Mouse (Mus musculus): ENCODE measurements around the gene Fam222a. TPM values are rescaled to one million over a fixed set of nuclear protein-coding genes. Genes with fewer than 3 reads are reported as not detected.
A peak's percentile ranks its signal among the peaks of the same experiment; 100 is the strongest.

The Fam222a gene
- total RNA-seq (2021), result under 1 TPM; 0.29 to 0.54 TPM
- long read RNA-seq, experiment 1, partial matches to known transcripts, result 1 of 1 reads
- long read RNA-seq, experiment 1, other reads (novel, unspliced or antisense), result 0 of 1 reads
- long read RNA-seq, experiment 2, result 0 reads

DNA sequence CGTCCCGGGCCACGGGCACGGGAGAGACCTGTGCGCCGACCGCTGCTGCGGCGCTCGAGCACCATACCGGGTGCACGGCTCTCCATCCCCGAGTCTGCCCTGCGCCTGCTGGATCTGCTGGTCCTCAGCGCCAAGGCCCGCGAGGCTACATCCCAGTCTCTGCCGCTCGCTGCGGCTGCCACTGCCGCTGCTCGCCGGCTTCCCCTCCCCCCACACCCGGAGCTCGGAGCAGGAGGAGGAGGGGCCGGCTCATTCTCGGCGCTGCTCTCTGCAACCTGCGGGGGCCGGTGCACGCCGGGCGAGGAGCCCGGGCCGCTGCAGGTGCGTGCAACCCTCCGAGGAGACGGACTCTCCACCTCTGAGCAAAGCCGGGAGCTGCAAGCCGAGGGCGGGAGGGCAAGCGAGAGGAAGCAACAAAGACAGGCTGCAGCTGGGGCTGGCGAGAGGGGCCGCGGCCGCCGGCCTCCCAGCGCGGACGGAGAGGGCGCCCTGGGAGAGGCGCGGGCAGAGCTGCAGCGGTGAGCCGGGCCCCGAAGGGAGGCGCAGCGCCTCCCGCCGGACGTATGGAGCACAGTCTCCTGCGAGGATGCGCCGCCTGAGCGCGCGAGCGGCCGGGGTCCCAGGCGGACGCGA is at the start of gene Fam222a:
Gene Fam222a (plus strand): TSS at position 452 of the 633 bp plus-strand sequence.
- DNase-seq, result peak; percentile 60

DNA sequence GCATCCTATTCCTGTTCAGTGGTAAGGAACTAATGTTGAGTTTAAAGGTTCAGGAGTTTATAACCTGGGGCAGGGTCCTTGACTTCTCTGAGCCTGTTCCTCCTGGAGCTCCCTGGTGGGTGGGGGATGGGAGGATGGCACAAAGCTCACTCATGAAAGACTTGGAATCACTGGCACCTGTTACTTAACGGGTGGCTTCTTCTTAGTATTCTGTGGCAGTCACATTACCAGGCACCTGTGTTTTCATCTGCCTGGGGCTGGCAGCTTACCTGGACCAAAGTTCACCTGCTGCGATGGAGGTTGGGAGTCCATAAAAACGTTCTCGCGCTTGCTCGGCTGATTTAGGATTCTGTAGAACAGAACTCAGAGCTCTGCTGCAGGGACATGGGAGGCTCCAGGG is 39.5 kb upstream of the Fam222a start:
- DNase-seq, result no peak

DNA sequence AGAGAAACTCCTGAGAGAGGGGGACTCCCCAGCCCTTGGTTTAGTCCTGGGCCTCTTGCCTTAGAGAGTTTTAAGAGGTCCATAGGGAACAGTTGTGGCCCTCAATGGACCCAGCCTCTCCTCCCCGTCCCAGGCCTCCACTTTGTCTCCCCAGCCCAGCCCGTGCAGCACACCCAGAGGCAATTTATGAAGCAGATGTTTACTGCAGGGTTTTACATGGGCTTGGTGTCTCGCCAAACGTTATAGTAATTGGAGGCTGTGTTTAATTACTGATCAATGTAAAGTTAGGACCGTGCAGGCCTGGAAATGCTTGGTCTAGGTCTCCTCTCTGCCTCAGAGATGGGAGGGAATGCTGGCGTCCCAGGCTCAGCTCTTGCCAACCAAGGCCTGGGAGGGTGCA is 37.5 kb upstream of the Fam222a start:
- no peak for DNase-seq

DNA sequence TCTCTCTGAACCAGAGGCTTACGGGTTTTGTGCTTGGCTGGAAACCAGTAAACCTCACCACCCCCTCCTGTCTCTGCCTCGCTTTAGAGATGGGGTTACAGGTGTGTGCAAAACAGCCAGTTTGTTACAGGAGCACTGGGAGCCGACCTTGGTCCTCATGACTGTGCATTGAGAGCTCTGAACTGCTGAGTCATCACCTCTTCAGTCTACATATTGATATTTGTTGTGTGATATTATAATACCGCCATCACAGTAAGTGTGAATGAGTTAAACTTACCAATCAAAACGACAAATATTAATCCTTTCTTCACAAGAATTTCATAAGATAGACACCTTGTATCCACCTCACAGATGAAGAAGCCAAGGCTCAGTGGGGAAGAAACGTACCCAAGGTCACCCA is 35.8 kb upstream of the Fam222a start:
- DNase-seq, result no peak

DNA sequence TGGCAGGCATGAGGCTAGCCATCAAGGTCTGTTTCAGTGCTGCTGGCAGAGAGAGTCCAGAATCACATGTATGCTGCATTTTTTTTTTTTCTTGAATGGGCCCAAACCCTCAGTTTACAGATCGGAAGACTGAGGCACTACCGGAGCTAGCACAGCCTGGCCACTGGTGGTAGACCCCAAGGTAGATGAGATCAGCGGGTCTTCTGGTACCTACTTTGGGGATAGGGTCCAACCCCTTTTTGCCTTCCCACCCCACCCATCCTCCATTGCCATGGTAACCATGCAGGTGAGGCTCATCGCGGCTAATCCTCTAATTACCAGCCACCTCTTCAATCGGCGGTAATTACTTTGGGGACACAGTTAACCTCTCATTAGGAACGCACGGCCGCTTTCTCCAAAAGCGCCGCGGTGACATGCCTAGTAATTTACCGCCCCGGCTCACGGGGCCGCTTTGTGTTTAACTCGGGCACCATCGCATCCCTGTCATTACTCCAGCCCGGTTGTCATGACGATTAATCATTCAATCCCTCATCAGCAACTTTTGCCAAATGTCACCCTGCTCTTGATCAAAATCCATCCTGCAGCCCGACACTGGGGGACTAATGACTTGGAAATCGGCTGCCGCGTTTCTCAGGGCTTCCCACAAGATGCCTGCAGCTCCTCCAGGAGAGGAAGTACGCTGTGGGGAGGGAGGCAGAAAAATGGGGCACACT is 30.4 kb upstream of the Fam222a start:
- DNase-seq, result no peak

DNA sequence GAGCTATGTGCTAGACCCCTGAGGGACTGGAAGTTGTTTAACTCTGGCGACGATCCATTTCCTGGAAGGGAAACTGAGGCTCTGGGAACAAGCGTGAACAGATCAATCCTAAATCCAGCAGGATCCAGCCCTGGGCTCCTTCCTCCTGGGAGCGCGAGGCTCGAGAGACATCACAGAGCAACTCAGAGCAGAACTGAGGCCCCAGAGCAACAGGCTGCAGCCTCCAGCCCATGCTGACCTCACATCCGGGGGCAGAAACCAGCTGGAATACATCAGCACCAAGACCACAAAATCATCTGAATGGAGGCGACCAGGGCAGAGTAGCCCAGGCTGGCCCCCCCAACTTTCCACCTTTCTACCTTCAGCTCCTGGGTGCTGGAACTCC is 29.8 kb upstream of the Fam222a start:
- DNase-seq, result no peak

DNA sequence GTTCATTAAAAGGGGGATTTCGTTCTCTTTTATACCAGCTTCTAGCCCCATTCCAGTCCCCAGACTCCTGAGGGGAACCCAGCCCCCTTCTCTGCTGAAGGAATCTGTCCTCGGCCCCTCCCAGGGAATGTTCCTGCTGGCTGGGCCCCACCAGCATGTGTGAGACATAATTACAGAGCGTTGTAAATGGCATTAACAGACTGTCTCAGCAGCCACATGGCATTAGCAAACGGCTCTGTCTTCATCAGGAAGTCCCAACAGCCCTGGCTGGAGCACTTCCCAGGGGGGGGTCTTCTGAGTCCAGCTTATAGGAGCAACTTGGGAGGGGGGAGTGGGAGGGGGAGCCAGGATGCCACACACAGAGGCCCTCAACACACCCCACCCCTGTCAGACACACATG is 29.1 kb upstream of the Fam222a start:
- DNase-seq, result no peak

DNA sequence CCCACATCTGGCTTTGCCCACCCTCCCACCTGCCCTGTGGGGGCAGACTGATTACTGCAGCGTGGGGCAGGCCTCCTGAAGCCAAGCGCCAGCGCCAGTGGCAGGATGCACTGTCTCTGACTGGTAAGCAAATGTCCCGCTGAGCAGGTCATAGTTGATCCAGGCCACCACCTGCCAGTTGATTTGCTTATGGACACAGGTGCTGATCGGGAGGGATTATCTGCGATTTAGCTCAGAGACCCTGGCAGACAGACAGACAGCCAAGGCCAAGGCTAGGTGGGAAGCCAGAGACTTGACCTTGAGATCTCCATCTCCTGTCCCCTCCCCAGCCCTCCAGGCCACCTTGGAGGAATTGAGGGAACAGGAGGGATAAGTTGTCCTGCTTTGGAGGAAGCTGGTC is 28.1 kb upstream of the Fam222a start:
- DNase-seq, result no peak

DNA sequence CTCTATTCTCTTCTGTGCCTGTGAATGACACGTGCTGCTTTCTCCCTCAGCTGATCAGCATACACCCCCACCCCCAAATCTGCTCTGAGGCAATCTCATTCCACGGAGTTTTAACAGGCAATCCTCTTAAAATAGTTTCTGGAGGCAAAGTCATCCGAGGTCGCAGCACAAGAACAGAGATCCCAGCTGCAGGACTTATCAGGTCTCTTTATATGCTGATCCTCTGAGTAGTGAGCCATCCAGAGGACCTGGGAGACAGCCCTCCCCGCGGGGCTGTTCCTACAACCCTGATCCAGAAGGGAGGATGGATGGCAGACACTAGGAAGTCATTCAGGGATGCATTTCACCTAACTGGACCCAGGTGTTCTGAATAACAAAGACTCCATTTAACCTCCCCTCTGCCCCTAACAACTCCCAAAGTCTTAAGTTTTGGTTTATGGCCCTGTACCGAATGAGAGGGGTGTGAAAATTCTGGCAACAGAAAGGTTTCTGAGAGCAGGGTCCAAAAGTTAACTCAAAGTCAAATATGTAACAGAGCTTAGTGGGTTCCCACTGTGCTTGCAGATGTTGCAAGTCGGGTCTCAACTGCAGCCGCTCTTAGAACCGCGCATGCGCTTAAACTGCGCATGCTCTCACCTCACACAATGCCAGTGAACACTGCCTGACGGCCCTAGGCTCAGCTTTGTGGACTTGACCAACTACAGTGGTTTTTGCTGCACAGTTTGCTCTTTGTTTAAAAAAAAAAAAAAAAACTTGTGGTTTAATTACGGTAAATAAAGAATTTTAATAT is 26.0 kb upstream of the Fam222a start:
- DNase-seq, result no peak

DNA sequence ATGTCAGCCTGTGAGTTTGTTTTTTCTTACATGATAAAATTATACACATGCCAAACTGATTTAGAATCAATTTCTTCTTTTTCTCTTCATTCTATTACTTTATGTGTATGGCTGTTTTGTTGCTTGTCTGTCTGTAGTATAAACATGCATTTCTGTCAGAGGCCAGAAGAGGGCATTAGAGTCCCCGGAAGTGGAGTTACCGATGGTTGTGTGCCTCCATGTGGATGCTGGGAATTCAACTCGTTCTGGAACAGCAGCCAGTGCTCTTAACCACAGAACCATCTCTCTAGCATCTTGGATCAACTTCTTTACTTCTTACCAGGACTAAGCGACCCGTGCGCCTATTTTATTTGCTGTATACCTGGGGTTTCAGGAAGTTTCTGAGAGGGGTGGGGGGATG is 24.2 kb upstream of the Fam222a start:
- no peak for DNase-seq

DNA sequence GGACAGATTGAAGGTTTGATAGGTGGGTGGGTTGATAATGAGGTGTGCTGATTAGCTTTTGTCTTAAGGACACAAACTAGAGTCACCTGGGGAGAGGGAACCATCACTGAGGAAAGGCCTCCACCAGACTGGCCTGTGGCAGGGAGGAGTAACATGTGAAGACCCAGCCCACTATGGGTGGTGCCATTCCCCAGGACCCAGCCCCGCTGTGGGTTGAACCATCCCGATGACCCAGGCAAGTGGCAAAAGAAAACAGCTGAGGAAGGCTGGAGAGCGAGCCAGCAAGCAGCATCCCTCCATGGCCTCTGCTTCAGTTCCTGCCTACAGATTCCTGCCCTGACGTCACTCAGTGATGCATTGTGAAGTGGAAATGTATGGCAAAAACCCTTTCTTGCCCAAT is 23.6 kb upstream of the Fam222a start:
- no peak for DNase-seq

DNA sequence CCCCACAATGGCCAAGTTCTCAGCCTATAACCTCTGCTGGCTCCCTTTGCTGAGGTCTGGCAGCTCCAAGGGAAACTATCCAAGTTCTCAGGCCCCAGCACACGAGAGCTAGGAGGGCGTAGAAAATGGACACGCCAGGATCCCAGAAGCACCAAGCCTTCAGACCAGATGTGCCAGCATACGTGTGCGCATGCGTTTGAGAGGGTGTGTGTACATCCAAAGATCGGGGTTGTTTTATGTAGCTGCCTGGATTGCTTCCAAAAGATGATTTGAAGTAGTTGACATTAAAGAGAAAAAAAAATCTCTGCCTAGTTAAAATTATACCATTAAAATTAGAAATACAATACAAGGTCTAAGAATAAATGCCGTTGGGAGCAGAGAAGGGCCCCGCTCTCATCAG is 22.7 kb upstream of the Fam222a start:
- DNase-seq, result no peak

DNA sequence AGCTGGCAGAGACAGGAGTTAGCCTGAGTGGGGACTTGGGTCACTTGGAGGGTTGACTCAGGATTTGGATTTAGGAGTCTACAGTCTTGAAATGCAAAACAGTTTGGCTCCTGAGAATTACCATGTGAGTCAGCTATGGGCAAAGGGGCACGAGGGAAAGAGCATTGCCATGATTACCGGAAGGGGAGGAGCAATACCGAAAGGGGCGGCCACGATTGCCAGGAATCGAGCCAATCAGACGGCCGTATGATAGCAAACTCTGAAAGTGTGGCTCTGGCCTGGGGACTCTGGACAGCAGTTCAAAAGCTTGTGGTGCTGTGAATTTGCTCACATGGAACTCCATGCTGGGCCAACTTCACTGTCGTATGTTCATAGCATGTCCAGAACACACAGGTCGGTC is 18.8 kb upstream of the Fam222a start:
- DNase-seq, result no peak

DNA sequence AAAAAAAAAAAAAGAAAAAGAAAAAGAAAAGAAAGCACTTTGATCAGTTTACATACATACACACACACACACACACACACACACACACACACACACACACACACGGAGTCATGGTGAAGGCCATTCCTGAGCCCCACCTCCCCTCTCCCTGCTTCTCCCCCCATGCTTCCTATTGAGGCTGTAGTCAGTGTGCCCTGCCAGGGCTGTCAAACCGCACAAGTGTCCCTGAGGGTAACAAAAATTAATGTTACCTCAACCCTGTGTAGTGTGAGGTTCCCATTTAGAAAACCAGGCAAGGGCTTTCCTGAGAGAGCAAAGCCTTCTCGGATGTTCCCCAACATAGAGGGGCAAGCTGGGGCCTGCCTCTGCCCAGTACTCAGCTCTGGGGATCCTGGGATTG is 18.0 kb upstream of the Fam222a start:
- DNase-seq, result no peak

DNA sequence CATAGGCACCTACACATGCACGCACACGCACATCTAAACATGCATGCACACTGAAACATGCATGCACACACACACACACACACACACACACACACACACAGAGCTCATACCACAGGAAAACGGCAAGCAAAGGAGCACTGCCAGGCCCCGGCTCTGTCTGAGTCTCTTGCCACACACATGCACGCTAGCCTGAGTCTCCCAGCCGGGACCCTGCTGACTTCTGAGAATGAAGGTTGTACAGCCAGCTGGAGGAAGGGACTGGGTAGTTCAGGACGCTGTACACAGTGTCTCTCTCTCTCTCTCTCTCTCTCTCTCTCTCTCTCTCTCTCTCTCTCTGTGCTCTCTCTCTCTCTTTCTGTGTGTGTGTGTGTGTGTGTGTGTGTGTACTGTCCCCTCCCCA is 17.4 kb upstream of the Fam222a start:
- DNase-seq, result no peak

DNA sequence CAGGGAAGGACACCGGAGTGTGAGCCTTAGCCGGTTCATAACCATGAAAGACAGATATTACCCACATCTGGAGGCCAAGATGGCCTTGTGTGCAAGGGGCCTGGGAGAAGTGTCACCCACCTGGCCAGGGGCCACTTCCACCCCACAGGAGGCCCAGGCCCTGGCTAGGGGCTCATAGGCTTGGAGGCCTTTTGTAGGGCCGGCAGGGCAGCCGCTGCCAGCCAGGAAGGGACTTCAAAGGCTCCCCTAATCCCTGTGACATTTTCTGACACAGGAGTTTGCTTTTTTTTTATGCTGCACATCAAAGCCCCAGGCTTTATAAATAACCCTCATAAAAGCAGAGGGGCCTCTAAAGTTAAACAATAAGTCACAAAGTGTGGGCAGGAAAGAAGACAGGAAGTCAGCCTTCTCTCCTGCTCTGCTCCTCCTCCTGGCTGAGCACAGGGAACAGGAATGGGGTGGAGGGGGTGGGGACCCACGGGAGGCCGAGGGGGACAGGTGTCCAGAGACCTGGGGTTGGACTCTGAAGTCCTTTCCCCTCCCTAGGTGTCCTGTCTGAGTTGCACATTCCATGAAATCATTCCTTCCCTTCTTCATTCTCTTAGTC is 16.8 kb upstream of the Fam222a start:
- DNase-seq, result no peak

DNA sequence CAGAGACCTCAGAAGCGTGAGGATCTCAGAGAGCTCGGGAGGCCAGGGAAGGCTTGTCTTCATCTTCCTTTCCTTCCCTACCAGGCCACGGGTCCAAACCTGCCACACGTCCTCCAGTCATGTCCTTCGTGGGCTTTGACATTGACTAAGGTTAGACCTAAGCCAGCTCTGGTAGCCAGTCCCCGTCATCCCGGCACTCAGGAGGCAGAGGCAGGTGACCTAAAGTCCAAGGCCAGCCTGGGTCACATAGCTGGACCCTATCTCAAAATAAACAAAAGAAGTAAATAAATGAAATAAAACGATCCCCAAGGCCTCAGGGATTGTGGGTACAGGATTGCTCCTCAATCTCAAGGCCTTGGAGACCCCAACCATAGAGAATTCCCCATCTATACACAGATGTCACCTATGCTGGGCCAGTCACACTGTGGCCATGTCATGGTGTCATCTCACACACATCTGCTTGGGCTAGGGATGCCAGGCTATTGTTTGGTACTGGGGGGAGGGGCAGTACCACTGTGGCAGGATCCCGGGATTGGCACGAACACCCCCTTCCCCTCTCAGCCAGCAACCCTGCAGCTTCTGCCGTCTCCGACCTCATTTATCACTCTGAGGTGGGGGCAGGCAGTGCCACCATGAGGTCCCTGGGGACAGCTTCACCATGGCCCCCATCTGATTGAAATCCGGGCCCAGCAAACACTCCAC is 15.2 kb upstream of the Fam222a start:
- no peak for DNase-seq

DNA sequence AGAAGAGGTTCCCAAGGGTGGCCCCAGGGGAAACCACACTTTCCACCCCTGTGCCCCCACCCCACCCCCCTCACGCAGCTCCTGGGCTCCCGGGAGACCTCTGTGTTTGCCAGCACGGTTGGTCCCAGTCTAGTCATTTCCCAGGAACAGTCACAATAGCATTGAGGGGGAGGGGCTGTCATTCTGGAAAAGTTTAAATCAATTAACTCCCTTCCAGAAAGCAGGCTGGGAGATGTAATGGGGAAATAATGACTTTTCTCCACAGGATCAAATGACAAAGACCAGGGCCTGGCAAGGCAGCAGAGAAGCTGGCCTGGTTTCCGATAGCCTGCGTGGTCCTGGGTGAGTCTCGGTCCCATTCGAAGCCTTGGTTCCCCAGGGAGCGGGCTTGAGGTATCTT is 14.1 kb upstream of the Fam222a start:
- DNase-seq, result no peak

DNA sequence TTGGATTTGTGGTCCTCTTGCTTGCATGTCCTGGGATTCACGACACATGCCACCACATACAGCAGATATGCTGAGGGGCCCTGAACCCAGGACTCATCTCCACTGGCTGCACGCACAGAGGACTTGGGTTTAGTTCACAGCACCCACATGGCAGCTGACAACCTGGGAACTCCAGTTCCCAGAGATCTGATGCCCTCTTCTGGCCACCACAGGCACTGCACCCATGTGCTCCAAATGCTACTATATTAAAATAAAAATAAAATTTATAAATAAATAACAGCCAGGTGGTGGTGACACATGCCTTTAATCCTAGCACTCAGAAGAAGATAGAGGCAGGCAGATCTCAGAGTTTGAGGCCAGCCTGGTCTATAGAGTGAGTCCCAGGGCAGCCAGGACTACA is 12.4 kb upstream of the Fam222a start:
- no peak for DNase-seq

DNA sequence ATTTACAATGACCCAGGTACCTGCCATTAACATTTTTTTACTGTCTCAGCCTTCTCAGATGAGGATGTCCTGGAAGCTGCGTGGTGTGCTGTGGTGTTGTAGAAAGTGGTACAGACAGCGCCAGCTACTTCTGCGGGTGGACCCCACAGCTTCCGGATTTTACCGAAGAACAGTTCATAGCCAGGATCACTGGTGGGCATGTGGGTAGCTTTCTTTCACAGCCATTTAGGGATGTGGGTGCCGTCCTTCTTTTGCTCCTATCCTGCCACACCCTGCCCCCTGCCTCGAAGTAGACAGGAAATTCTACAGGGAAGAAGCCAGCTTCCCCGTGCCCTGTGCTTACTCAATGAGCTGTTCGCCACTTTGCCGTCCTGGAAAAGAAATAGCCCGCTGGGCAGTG is 11.7 kb upstream of the Fam222a start:
- DNase-seq, result no peak

DNA sequence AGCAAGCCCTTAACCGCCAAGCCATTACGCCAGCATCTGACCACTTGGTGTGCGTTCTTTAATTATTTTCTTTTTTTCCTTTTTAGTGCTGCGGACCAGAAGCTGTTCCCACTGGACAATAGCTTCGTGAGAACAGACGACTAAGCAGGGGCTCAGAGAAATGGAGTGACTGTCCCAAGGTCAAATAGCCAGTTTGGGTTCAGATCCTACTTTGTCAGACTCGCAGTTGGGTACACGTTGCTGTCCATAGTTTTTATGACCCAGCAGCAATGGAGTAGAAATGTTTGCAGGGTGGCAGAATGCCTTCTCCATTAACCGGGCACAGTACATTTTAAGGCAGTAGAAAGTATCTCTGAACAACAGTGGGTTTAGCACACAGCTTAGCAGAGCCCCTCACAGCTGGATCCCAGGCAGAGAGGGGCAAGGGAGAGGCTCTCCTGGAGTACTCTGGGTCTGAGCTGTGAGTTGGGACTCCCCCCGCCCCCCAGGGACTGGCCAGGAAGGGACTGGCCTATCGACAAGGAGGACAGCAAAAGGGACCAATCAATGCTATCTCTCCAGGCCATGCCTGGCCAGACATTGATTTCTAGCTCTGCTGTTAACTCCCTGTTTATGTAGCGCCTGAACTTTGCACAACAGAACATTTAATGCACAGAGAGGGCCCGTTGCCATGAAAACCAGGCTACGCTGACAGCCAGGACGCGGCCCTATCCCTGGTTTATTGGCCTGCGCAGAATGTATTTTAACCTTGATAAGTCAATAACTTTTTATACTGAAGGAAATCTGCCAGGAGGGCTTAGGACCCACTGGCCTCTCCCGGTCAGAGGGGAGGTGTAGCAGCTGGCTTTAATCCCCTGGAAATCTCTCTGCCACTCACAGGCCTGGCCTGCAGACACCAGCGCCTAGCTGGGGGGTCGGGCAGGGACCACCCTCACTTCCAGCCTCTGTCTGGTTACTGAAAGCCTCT is 9.8 kb upstream of the Fam222a start:
- no peak for DNase-seq

All from gastrocnemius, postnatal 25 days (tissue).